Mouse (Mus musculus) heart, adult 9 months (tissue): Measurements from ENCODE around the gene Rrm1.
"Not testable (repeated sequence)": the region's sequence is repeated elsewhere in the genome, so short reads cannot be mapped to it uniquely, and the experiment has no call there.

Experiments
- DNase-seq, 2 experiments: peaks; one replicate each; pipeline ENCODE4 v3.0.0; 2022; ENCODE audit warnings: low spot score in 2 of 2

Gene Rrm1

GRCm38 (mm10) chr7:102477377-102477776 lies 35.9 kb downstream of the Rrm1 start:
- no peak for DNase-seq

GRCm38 (mm10) chr7:102478425-102478824 lies 36.9 kb downstream of the Rrm1 start:
- DNase-seq, result no peak

GRCm38 (mm10) chr7:102478926-102479325 lies 37.4 kb downstream of the Rrm1 start:
- no peak for DNase-seq

- DNase-seq, result no peak
Measured at GRCm38 (mm10) chr7:102479368-102480078, 38.0 kb downstream of the Rrm1 start.

GRCm38 (mm10) chr7:102480821-102481220 lies 39.3 kb downstream of the Rrm1 start:
- DNase-seq, result no peak

- DNase-seq, result no peak
Measured at GRCm38 (mm10) chr7:102481579-102481978, 40.1 kb downstream of the Rrm1 start, which contains the start of gene Olfr543. Gene Olfr543 (minus strand): TSS chr7:102481679.

- peak; percentile 2 to 12 for DNase-seq
Measured at GRCm38 (mm10) chr7:102483665-102484064, 42.2 kb downstream of the Rrm1 start.

GRCm38 (mm10) chr7:102484766-102485165 lies 43.3 kb downstream of the Rrm1 start:
- DNase-seq, result not testable (repeated sequence)

GRCm38 (mm10) chr7:102486105-102486504 lies 44.6 kb downstream of the Rrm1 start:
- DNase-seq, result no peak

- DNase-seq, result no peak
Measured at GRCm38 (mm10) chr7:102488161-102488560, 46.7 kb downstream of the Rrm1 start, which contains the start of gene Olfr544. Gene Olfr544 (minus strand): TSS chr7:102488313.

GRCm38 (mm10) chr7:102494416-102494815 lies 52.9 kb downstream of the Rrm1 start:
- DNase-seq, result not testable (repeated sequence)

GRCm38 (mm10) chr7:102499473-102499872 lies 58.0 kb downstream of the Rrm1 start, which contains the start of gene Olfr545:
Gene Olfr545 (minus strand): TSS chr7:102499573.
- DNase-seq, result no peak

GRCm38 (mm10) chr7:102501986-102502385 lies 60.5 kb downstream of the Rrm1 start:
- no peak for DNase-seq

- peak; percentile 20 to 64 for DNase-seq
Measured at GRCm38 (mm10) chr7:102506848-102507247, 65.4 kb downstream of the Rrm1 start.

- DNase-seq, result no peak
Measured at GRCm38 (mm10) chr7:102508066-102508465, 66.6 kb downstream of the Rrm1 start.

GRCm38 (mm10) chr7:102508666-102509065 lies 67.2 kb downstream of the Rrm1 start:
- DNase-seq, result no peak

GRCm38 (mm10) chr7:102509726-102510125 lies 68.2 kb downstream of the Rrm1 start:
- no peak for DNase-seq

- DNase-seq, result no peak
Measured at GRCm38 (mm10) chr7:102511927-102512326, 70.4 kb downstream of the Rrm1 start.

- DNase-seq, result peak; percentile 62 to 71
Measured at GRCm38 (mm10) chr7:102512814-102513435, 71.4 kb downstream of the Rrm1 start.

GRCm38 (mm10) chr7:102514144-102514543 lies 72.6 kb downstream of the Rrm1 start:
- no peak for DNase-seq

- no peak for DNase-seq
Measured at GRCm38 (mm10) chr7:102516261-102517050, 75.0 kb downstream of the Rrm1 start.

- no peak for DNase-seq
Measured at GRCm38 (mm10) chr7:102517051-102517335, 75.5 kb downstream of the Rrm1 start.
